Mouse (Mus musculus): ENCODE data around the gene Cfap74.

DNA sequence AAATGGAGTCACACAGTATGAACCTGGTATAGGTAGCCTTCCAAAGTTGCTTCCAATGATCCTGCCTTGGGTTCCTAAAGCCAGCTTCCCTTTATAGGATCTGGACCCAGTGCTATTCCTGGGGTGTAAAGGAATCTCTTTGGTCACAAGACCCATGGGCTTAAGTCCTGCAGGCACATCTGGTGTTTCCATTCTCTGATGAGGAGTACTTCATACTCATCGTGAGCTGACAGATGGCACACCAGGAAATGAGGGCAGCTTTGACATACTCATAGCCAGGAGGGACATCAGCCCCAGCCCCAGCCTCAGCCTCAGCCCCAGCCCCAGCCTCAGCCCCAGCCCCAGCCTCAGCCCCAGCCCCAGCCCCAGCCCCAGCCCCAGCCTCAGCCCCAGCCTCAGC lies 6.5 kb upstream of the Cfap74 start:
- TF ChIP-seq CTCF (IDR thresholded peaks at IDR 0.05; ENCODE audit: borderline replicate concordance, control insufficient read depth, extremely low read depth, insufficient read depth, low read length, poor library complexity) (no peak), POLR2A (IDR thresholded peaks at IDR 0.05; ENCODE audit: control insufficient read depth, extremely low read depth, insufficient read depth, low read length, poor library complexity) (no peak)

Measured in thymus, adult 2 months (tissue).